Mouse (Mus musculus) regulatory T cell (primary cell): ENCODE results near the gene Ppp1r3a.
"Not testable (repeated sequence)": the region's sequence is repeated elsewhere in the genome, so short reads cannot be mapped to it uniquely, and the experiment has no call there.

Experiments used
- in situ Hi-C: fragments of 300-600 bp; cut with MboI, MseI; formaldehyde crosslinking; loops from one replicate; pipeline ENCODE4 v1.15.1; 2025; ENCODE audit warnings: high pct_unique_total_duplicates

Gene Ppp1r3a

DNA sequence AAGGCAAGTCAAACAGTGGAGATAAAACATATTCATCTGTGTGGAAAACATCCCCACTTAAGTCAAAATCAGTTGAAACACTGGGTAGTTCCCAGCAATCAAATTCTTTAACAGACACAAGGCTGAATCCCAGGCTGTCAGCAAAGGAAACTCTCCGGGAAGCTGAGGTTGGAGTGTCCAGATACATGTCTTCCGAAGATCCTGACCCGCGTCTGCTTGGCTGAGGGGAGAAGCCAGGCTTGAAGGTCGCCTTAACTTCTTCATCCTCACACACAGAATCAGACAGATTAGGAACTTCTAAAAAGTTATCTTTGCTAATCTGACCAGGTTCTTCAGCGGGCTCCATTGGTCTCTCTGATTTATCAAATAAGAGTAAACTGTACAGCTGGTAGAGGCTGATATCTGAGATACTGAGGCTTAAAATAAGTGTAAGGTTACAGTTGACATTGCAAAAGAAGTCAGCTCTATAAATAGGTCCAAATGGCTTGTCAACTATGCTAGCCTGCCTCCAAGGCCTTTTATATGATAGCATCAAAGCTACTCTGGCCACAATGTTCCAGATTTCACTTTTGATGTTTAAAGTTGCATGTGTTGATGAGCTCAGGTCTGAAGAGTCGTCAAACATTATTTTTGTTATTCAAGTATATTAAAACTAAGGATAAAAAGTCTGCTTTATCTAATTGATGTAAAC, at the start of gene Ppp1r3a:
Ppp1r3a (minus strand) TSS at position 374 of the 691 bp plus-strand sequence.
- in situ Hi-C loops, result no loop called here

DNA sequence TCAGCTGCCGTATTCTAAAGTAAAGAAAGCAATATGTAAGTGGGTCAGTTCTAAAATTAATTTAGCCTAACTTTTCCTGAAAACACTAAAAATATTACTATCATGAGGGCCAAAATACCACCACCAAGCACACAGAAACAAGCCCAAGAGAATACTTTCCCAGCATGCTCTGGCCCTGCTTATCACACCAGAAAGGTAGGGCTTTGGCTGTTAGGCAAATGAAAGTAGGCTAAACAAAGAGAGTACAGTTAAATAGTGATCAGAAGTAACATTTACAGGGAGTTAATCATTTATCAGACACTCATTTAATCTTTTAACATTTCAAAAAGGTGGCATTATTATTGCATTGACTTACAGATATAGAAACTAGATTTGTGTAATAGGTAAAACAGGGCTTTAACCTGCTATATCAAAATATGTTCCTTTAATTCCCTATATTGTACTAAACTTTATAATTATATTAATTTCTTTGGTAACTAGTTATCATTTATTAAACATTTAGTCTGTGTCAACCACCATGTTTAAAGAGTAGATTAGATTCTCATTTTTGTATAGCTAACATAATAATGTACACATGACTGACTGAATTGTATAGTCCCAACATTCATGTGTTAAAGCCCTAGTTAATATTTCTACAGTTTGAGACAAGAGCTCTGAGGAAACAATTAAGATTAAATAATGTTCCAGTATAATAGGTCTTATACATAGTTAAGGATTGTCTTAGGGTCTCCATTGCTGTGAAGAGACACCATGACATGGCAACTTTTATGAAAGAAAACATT, 32.3 kb upstream of the Ppp1r3a start:
- in situ Hi-C loops, result no loop called here

DNA sequence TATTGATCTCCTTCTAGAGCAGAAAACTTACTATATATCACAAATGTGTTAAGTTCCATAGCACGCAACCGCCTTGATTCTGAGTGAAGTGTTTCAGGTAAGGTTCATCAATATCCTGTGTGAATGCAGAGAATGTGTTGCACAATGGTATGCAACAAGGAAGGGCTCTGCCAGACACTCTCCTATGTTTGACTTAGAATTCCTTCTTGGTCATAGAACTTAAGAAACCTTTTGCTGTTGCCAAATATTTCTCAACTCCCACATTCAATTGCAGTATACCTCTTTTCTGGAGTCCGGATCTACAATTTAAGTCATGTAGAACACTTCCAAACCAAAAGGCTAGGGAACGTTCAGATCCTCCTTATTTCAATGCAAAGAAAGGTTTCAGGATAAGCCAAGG, 22.8 kb upstream of the Ppp1r3a start:
- in situ Hi-C loops, result no loop called here

DNA sequence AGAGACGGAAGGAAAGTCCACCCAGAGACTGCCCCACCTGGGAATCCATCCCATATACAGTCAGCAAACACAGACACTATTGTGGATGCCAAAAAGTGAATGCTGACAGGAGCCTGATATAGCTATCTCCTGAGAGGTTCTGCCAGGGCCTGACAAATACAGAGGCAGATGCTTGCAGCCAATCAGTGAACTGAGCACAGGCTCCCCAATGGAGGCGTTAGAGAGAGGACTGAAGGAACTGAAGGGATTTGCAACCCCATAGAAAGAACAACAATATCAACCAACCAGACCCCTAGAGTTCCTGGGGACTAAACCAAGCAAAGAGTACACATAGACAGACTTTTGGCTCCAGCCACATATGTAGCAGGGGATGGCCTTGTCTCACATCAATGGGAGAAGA, 16.6 kb upstream of the Ppp1r3a start:
- in situ Hi-C loops, result no loop called here

DNA sequence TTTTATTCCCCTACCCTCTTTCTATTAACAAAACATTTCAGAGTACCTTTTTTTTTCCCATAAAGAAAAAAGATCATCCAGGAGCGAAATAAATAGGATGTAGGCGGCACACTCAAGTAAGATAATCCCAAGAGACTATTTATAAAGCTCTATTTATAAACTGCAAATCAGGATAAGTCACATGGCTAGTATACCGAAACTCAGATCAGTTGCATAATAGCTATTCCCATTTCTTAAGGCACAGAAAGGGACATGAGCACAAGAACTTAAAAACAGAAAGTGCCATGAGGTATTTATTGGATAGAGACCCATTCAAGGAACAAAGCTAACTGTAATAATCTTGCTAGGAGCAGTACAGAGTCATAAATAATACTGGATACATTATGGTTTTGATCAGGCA, 2.4 kb upstream of the Ppp1r3a start:
- in situ Hi-C loops, result no loop called here

DNA sequence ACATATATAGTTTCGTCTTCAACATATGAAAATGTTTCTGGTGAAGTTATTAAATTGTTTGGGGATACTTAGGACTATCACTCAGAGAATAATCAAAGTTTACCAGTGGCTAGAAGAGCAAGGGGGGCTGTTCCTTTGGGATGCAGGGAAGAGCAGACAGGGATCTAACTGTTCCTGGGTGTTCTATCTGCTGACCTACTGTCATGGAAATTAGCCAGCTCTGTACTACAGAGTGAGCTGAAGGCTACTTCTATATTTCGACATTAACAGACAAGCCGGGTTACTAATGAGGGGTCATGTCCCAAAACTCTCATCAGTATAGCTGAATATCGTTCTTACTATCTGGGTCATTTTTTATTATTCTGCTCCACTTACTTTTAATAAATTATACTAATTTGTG, 1.6 kb downstream of the Ppp1r3a start:
- in situ Hi-C loops, result no loop called here

DNA sequence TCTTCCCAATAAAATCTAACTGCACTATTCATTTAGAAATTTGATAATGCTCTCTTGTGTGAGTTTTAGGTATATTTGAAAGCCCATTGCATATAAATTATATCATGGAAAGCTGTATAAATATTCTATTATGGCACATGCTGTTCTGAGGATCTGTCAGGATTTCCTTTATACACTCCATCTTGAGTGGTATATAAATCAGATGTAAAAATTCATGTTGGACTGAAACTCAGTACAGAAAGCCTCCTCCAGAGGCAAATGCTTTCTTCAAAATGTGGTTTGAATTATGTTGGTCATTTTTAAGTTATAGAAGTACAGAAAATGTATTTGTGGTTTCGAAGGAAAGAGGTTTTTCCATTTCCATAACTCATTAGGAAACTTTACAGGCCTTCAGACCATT, 2.9 kb downstream of the Ppp1r3a start:
- in situ Hi-C loops, result no loop called here

DNA sequence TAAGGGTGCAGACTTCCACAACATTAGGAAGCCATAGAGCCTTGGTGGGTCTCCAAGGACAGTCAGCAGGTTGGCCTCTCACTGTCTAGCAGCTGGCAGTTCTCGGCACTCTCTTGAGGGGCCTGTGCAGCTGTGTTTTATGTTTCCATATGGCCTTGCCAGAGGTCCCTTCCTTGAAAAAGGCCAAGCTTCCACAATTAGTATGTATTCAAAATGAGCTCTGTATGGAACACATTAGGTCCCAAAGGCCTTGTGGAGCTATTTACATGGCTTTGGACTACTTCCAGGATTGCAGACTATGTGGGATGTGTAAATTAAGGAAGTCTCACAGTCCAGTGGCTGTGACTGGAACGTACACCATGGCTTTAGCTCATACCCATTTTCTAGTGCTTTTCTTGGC, 8.1 kb downstream of the Ppp1r3a start:
- in situ Hi-C loops, result no loop called here

DNA sequence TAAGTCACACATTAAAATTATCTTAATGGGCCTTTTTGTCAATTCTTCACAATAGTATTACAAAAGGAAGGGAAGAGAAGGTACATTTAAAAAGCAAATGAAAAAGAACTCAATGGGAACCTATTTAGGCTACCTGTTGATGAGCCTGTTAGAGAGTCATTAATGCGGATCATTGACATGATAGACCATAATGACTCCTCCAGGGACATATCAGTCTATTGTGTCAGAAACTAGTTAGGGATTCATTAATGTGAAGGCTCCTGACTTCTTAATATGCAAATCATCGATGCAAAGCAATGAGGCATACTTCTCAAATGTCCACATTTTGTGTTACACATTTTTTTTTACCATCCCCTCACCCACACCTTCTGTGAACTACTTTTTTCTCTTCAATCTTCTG, 19.1 kb downstream of the Ppp1r3a start:
- in situ Hi-C loops, result no loop called here

DNA sequence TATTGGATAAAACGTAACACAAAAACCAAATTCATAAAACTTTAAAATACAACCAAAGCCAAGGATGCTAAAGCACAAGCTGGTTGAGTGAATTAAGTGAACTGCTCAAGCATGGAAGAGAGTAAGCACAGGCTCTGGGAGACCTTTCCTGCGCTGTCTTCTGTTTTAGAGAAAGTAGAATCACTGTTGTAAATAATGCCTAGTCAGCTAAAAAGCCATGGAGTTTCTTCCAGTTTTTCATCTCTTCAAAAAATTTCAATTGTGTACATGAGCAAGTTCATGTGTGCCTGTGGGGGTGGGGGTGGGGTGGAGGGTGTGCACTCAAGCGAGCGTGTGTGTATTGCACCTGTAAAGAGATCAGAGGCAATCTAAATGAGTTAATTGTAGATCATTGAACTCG, 24.1 kb downstream of the Ppp1r3a start:
- in situ Hi-C loops, result no loop called here

DNA sequence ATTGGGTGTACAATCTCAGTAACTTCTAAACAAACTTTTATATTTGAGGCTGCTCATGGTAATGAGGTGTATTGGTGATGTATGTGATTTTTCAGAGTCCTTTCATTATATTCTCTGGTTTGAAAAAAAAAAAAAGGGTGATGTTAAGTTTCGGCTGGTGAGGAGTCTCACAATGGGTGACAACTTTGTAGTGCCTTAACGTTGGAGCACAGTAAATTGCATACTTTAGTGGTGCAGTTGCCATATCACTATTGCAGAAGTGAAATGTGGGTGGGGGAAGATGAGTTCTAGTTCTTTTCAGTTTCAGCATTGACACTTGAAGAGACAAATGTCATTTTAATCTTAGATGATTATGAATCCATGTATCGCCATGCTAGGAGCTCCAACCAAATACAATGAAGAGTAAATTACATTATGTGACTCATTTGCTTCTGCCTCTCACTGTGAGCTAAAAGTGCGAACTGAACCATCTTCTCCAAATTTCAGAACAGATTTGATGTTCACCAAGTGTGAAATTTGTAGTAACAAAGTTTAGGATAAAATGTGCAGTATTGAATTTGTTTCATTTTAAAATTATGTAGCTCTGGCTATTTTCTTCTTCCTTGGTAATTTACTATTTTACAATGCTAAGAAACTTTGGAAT, 34.2 kb downstream of the Ppp1r3a start:
- in situ Hi-C loops, result no loop called here

DNA sequence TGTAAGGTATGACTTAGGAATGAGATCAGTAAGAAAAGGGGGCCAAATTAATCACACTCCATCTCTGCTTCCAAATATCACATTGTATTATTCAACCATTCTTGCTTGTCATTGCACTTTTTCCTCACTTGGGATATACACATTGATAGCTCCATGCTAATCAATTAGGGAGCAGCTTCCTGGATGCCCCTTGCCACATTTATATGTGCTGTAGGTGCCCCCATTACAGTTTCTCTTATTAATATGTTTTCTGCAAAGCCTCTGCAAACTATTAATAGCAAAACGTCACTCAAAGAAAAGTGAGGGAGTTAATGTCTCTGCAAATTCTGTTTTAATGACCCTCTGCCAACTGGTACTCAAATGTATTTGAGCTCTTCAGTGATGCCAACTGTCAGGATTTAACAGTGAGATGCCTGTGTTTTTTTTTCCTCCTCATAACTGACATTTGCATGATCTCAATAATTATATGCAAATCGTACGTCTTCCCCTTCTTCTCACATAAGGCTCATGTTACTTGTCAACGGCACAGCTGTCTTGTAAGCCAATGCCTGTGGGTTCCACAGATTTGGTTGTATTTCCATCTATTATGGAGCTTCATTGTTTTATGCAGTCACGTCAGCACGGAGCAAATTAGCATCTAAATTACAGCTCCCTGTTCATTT, 34.8 kb downstream of the Ppp1r3a start:
- in situ Hi-C loops, result no loop called here

DNA sequence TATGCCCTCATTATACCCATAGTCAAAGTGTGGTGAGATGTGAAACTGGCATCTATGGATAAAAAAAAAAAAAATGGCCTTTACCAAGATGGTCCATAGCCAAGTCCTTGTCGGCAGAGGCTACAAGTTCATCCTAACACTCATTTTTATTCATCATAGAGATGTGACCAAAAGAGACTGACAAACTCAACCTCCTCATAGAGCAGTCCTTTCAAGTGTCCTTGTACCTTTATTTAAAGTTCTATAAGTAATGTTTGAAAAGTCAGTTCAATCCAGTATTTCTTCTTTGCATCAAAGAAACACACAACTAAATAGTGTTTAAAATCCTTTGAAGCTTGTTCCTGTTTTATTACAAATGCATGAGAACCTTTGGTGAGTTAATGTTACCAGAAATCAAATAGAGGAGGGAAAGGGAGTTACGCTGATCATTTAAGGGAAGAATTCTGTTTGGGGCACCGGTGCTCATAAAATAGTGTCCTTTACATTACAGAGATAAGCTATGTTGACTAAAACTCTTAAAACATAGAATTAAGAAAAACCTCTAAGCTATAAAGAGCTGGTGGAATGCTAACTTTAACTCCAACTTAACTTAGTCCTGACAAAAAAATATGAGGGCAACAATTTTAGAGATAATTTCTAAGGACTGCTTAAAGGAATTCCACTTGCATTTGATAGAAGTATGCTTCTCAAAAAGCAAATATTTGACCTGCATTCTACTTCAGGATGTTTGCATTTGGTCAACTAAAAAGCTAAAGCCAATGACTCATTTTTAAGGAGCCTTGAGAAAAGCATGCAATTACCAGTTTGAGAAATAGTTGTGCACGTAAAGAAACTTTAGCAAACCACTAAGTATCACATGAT, 39.7 kb downstream of the Ppp1r3a start:
- in situ Hi-C loops, result no loop called here

DNA sequence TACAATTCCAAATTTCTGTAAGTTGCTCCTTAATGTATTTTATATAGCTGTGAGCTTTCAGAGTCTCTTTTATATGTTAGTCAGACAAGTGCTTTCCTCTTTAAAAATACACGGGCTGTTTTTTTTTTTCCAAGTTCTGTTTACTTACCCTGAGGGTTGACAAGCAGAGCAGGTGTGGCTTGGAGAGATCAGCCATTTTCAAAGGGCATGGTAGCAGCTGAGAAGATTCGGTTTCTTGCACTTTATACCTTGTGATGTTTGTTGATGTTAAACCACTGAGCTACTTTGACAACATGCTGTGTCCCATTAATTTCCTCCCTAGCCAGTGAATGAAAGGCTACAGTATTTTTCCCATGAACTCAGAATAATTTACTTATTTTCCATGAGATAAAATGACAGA, 42.9 kb downstream of the Ppp1r3a start:
- in situ Hi-C loops, result no loop called here

DNA sequence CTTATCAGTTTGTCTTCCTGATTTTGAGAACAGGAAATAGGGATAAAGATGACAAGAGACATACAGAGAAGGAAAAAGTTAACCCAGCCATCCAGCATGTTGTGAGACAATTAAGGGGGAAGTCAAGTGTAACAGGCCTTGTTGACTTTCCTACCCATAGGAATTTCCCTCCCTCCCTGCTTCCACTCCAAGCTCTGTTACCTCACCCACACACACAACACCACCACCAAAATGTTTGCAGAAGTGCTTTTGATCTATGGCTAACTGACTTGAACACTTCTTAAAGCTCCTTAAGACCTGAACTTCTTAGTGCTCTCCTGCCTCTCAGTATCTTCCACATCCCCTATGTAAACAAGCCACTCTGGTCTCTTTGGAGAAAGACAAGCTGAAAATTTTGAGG, 55.0 kb downstream of the Ppp1r3a start:
- in situ Hi-C loops, result no loop called here

DNA sequence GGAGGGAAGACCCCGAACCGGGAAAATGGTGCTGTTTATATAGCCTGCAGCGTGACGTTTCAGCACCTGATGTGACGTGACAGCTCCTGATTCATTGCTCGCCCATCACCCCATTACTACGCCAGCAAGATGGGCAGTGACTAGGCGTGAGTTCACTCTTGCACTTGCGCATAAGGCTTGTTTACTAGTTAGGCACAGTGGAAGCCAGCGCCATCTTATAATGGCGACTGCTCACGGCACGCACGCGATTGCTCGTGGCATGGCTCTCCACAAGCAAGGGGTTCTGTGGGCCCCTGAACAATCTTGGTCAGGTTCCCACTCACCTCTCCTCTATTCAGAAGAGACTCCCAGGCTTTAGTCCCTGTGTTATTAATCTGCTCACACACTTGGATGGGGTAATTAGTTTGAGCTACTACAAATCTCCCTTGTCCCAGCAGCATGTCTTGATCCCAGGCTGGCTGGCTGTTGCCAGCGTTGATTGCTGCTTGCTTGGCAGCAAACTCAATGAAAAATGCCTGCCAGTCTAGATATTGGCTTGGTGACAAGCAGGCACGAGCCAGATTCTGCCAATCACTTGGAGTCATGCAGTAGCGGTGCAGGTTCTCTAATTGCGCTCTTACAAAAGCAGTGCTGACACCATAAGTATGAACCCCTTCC, 75.7 kb downstream of the Ppp1r3a start:
- in situ Hi-C loops, result not testable (repeated sequence)

DNA sequence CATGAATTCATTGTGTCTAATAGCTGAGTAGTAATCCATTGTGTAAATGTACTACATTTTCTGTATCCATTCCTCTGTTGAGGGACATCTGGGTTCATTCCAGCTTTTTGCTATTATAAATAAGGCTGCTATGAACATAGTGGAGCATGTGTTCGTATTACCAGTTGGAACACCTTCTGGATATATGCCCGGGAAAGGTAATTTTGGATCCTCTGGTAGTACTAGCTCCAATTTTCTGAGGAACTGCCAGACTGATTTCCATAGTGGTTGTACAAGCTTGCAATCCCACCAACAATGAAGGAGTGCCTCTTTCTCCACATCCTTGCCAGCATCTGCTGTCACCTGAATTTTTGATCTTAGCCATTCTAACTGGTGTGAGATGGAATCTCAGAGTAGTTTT, 86.1 kb downstream of the Ppp1r3a start:
- in situ Hi-C loops, result not testable (repeated sequence)

DNA sequence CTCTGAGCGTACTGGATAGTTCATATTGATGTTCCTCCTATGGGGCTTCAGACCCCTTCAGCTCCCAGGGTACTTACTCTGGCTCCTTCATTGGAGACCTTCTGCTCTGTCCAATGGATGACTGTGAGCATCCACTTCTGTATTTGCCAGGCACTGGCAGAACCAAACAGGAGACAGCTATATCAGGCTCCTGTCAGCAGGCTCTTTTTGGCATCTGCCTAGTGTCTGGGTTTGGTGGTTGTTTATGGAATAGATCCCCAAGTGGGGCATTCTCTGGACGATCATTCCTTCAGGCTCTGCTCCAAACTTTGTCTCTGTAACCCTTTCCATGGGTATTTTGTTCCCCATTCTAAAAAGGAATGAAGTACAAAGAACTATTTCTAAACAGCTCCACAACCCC, 87.4 kb downstream of the Ppp1r3a start:
- in situ Hi-C loops, result not testable (repeated sequence)
